Mouse (Mus musculus) layer of hippocampus, postnatal 36 days (tissue): ENCODE results near the gene Pdcd1lg2. TPM values are rescaled to one million over a fixed set of nuclear protein-coding genes. Genes with fewer than 3 reads are reported as not detected.
A peak's percentile ranks its signal among the peaks of the same experiment; 100 is the strongest.

Experiments
- DNase-seq, 2 experiments: peaks; one replicate each; pipeline ENCODE4 v3.0.0; 2022
- total RNA-seq, 2 experiments: library from RNA; stranded (reverse); gene quantifications; 2 replicates each; pipeline ENCODE4 v1.2.3; 2021

Pdcd1lg2 gene
- total RNA-seq, 2 experiments from 2014 or later = not detected

DNA sequence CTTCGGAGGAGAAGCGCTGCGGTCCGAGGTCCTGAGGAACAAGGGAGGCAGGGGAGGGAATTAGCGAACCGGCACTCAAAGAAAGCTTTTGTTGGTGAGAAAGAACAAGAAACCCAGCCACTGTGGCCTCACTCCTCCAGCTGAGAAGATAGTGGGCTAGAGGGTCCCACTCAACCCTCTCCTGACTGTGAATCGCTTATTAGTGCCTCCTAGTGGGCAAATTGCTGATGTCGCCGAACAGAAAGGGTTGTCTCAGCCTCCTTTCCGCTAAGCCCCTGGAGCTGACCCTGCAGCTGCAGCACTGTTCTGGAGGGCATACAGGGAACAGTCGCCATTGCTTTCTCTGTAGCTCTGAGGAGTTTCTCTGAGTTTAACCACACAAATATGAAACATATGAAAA is 90.4 kb downstream of the Pdcd1lg2 start:
- DNase-seq = no peak

DNA sequence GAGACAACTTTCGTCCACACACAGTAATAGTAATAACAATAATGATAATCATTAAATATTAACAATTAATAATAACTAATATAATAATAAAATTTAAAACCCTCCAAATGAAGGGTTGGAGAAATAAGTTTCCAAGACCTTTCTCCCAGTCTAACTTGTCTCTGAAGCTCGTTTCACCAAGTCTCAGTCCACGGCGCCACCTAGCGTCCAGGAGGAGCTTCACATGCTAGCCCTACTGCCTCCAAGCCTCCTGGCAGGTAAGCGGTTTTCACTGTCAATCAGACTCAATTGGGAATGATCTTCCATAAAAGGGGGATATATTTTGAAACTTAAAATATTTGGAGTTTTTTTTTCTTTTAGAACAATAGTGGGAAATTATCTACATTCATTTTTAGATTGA is 90.8 kb downstream of the Pdcd1lg2 start:
- peak; percentile 73 to 76 for DNase-seq

DNA sequence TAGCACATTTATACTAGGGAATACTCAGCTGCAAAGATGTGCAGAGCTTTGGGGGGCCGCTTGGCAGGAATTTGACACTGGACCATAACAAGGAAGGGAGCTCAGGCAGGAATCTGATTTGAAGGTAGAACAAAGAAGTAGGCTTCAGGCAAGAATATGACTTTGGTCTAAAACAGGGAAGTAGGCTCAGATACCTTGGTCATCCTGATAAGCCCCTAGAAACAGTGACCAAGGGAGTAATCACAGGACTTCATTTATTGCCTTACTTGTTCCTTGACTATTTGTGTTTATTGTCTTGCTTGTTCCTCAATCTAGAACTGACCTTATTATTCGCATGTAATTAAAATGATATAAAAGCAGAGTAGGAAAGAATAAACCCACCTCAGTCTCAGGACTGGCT is 93.4 kb downstream of the Pdcd1lg2 start:
- no peak for DNase-seq

DNA sequence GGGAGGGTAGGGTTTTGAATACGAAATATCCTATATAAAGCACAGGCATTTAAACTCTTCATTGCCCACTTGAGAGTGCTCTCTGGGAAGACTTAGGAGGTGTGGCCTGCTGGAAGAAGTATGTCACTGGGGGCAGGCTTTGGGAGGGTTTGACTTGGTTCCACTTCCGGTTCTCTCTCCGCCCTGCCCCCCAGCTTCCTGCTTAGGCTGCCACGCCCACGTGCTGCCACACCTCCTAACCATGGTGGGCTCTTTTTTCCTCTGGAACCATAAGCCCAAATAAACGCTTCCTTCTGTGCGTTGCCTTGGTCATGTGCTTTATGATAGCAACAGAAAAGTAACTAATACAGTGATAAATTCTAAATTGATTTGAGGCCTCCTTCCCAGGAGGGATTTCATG is 94.9 kb downstream of the Pdcd1lg2 start:
- no peak for DNase-seq

DNA sequence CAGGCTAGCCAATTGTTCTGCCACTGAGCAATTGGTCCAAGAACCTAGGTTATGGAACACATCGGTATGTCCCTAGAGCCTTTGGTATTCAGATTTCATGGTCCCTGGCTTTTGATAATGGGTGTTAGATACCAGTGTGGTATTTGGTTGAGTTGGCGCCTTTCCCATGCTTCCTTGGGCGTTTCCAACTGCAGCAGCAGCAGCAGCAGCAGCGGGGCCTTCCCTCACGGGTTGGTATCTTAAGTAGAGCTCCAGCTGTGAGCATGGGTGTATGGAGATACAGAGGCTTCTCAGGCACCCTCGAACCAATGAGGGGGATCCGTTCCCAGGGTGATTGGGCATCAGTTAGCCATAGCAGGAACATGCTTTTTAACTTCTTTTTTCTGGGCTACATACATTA is 97.5 kb downstream of the Pdcd1lg2 start:
- no peak for DNase-seq

DNA sequence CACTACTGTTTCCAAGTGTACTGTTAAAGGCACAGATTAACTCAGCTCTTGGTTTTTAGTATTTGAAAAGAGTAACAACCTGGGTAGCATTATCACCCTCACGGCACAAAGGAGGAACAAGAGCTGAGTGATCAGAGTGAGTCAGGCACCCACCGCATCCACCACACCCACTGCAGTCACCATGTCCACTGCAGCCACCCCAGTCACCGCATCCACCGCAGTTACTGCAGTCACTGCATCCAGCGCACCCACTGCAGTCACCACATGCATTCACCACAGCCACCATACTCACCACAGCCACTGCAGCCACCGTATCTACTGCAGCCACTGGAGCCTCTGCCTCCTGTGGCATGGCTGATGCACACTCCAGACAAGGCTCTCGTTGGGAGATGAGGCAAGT is 99.1 kb downstream of the Pdcd1lg2 start:
- DNase-seq = no peak

DNA sequence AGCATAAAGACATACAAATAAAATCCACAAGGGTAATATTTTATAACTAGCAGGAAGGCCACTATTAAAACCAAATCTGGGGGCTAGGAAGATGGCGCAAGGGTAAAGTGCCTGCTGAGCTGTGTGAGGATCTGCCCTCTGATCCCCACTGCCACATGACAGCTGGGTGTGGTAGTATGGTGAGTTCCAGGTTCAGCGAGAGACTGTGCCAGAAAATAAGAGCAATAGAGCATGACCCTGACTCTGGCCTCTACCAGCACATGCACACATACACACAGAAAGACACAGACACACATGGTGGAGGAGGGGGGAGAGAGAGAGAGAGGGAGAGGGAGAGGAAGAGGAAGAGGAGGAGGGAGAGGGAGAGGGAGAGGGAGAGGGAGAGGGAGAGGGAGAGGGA is 101.1 kb downstream of the Pdcd1lg2 start:
- DNase-seq = no peak

DNA sequence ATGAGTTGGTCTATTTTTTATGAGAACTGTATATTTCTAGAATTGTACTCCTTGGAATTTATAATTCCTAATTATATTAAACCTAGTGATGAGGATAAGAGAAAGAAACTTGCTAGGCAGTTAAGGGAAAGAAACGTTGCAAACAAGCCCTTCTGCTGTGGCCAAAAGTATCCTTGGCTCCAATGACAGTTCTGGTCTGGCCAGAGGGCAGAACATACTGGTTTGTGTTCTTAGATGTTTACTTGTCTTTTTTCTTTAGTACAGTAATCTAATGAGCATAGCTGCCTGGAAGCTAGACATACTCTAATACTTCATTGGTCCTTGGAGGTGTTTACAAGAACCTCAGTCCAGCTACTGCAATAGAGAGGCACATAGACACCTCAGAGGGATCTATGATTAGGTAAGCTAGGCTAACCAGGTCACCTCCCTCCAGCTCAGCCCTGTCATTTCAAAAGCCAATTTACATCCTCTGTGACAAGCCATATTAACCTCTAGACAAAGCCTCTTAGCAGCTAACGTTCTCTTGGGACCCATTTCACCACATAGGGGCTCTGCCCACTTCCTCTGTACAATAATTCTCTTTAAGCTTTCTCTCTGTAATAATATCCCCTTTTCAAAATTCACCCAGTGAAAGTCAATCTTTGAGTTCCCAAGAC is 102.5 kb downstream of the Pdcd1lg2 start:
- DNase-seq = no peak

DNA sequence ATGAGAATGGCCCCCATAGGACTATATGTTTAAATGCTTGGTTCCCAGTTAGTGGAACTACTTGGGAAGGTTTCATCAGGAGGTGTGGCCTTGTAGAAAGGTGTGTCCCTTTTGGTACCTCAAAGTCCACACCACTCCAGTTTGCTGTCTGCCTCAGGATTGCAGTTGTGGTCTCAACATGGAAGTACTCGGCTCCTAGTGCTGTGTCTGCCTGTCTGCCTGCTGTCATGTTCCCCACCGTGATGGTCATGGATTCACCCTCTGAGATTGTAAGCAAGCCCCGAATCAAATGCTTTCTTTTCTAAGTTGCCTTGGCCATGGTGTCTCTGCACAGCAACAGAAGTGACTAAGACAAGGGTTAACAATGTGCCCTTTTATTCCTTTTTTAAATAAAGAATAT is 103.4 kb downstream of the Pdcd1lg2 start:
- DNase-seq = no peak

DNA sequence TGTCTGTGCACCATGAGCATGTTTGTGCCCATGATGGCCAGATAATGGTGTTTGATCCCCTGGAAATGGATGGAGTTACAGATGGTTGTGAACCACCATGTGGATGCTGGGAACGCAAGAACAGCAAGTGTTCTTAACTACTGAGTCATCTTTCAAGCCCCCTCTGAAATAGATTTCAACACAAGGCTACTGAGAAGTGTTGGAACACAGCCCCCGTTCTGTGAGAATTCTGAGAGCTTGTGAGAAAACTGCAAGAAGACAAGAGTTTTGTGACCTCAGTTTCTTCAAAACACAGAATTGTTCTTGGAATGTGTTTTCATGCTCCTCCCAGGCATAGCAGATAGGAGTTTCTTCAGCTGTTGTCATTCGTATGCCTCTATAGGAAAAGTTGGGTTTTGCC is 104.7 kb downstream of the Pdcd1lg2 start:
- no peak for DNase-seq

DNA sequence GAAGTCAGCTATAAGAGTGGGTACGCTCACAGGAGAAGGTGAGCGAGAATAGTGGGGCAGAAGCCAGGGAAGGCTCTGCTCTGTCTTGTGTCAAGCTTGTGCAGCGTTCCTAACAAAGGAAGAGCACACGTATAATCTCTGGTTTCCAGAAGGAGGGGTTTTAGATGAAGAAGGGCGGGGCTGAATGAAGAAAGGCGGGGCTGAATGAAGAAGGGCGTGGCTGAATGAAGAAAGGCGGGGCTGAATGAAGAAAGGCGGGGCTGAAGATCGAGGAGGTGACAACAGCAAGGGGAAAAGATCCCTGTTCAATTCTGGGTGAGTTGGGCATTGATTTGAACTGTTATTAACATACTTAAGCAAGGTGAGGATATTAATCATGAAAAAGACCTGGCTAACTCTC is 105.3 kb downstream of the Pdcd1lg2 start:
- no peak for DNase-seq

DNA sequence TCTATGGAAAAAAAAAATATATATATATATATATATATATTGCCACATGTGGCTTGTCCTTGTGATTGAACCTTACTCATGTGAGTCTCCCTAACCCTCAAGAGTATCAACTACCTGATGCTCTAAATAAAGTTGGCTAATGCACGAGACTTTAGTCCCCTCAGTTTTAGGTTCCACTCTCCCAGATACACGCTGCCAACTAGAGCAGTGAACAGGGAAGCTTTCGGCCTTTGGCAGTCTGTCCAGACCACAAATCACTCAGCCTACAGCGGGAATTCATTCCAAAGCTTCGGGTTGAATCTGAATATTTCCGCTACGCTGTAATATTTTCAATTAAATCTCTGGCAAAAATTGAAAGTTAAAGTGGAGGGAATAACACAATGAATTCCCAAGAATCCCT is 107.7 kb downstream of the Pdcd1lg2 start:
- DNase-seq = no peak

DNA sequence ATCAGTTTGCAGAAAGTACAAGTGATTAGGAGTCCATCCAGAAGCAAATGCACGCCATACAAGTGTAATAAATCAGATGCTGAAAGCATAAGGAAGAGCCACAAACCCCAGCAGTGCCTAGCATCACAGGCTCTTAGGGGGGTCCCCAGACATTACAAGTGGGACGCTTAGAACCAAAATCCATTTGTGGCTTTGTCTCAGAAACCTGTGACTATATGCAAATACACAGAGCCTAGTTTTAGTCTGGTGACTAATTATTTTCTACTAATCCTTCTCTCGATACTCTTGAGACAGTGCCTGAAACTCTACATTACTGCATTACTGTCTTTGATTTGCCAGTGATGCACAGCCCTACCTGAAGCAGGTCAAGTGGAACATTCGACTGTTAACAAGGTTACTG is 108.2 kb downstream of the Pdcd1lg2 start:
- DNase-seq = no peak

Other genes starting within 250 kb of the Pdcd1lg2 start
- gene Jak2, start 159.1 kb upstream of the Pdcd1lg2 start, total RNA-seq = 10 to 100 TPM; 27.2 to 31.4 TPM
- gene Insl6, start 85.6 kb upstream of the Pdcd1lg2 start, total RNA-seq = not detected
- gene Rln1, start 76.2 kb upstream of the Pdcd1lg2 start, total RNA-seq = 1 to 10 TPM; 1.1 to 2.5 TPM
- 10 to 100 TPM; 27.9 to 32.1 TPM for gene Plgrkt, start 43.5 kb upstream of the Pdcd1lg2 start, total RNA-seq
- 1 to 10 TPM in 1 of 2 experiments, under 1 TPM in 1; 0.94 to 1.3 TPM for gene Cd274, start 43.5 kb upstream of the Pdcd1lg2 start, total RNA-seq
- 10 to 100 TPM; 45.8 to 48.4 TPM for gene Ric1, start 111.4 kb downstream of the Pdcd1lg2 start, total RNA-seq
- gene Ermp1, start 237.5 kb downstream of the Pdcd1lg2 start, total RNA-seq = 10 to 100 TPM; 53.5 to 61.2 TPM